Mouse (Mus musculus): ENCODE measurements at regions not wholly inside any gene's neighbourhood (a gene's known extent, or its start where the extent isn't known, plus 50 kb on each side); places are given as distances from the start of the nearest gene placed in this dataset.

GRCm38 (mm10) chr2:166419271-166419670 lies 263.8 kb upstream of the Sulf2 start:
- peaks cover 6% of the 10 kb centered on the region for H3K4me1 ChIP-seq (ENCODE audit: control insufficient read depth, insufficient read depth, low read length)
- no peaks in the 10 kb centered on the region for H3K36me3 ChIP-seq (ENCODE audit: control insufficient read depth, insufficient read depth, low read length)
- H3K27me3 ChIP-seq (ENCODE audit: control insufficient read depth, insufficient read depth, low read length), result no peaks in the 10 kb centered on the region
- H3K27ac ChIP-seq (ENCODE audit: control insufficient read depth, insufficient read depth, low read depth, low read length), result no peak overlapping the region
- TF ChIP-seq CTCF (IDR thresholded peaks at IDR 0.05; ENCODE audit: control insufficient read depth, insufficient read depth, insufficient replicate concordance, low read depth, low read length) (no peak), POLR2A (IDR thresholded peaks at IDR 0.05; ENCODE audit: control insufficient read depth, low read depth, low read length) (no peak)
- no peak overlapping the region for H3K4me3 ChIP-seq (ENCODE audit: control insufficient read depth, low read depth, low read length)

- Histone ChIP-seq H3K4me3 (ENCODE audit: control insufficient read depth, low read depth, low read length) (no peak overlapping the region), H3K36me3 (ENCODE audit: control insufficient read depth, insufficient read depth, low read length) (no peaks in the 10 kb centered on the region), H3K27ac (ENCODE audit: control insufficient read depth, insufficient read depth, low read depth, low read length) (no peak overlapping the region), H3K27me3 (ENCODE audit: control insufficient read depth, insufficient read depth, low read length) (no peaks in the 10 kb centered on the region), H3K4me1 (ENCODE audit: control insufficient read depth, insufficient read depth, low read length) (peaks cover 6% of the 10 kb centered on the region)
- TF ChIP-seq POLR2A (IDR thresholded peaks at IDR 0.05; ENCODE audit: control insufficient read depth, low read depth, low read length), result no peak
- no peak for TF ChIP-seq CTCF (IDR thresholded peaks at IDR 0.05; ENCODE audit: control insufficient read depth, insufficient read depth, insufficient replicate concordance, low read depth, low read length)
These were observed 262.8 kb upstream of the Sulf2 start for GRCm38 (mm10) chr2:166418279-166418678.

- no peak for TF ChIP-seq POLR2A (IDR thresholded peaks at IDR 0.05; ENCODE audit: control insufficient read depth, low read depth, low read length)
- TF ChIP-seq CTCF (IDR thresholded peaks at IDR 0.05; ENCODE audit: control insufficient read depth, insufficient read depth, insufficient replicate concordance, low read depth, low read length), result no peak
- no peaks in the 10 kb centered on the region for H3K36me3 ChIP-seq (ENCODE audit: control insufficient read depth, insufficient read depth, low read length)
- no peak overlapping the region for H3K4me3 ChIP-seq (ENCODE audit: control insufficient read depth, low read depth, low read length)
- no peak overlapping the region for H3K27ac ChIP-seq (ENCODE audit: control insufficient read depth, insufficient read depth, low read depth, low read length)
- H3K27me3 ChIP-seq (ENCODE audit: control insufficient read depth, insufficient read depth, low read length), result no peaks in the 10 kb centered on the region
- H3K4me1 ChIP-seq (ENCODE audit: control insufficient read depth, insufficient read depth, low read length), result peaks cover 6% of the 10 kb centered on the region
These were observed 262.2 kb upstream of the Sulf2 start for GRCm38 (mm10) chr2:166417628-166418027.

- TF ChIP-seq POLR2A (IDR thresholded peaks at IDR 0.05; ENCODE audit: control insufficient read depth, low read depth, low read length) (no peak), CTCF (IDR thresholded peaks at IDR 0.05; ENCODE audit: control insufficient read depth, insufficient read depth, insufficient replicate concordance, low read depth, low read length) (no peak)
These were observed 260.1 kb upstream of the Sulf2 start for GRCm38 (mm10) chr2:166415481-166415965.

GRCm38 (mm10) chr2:166414856-166415255 lies 259.4 kb upstream of the Sulf2 start:
- Histone ChIP-seq H3K4me3 (ENCODE audit: control insufficient read depth, low read depth, low read length) (peak overlapping the region; percentile 36), H3K27ac (ENCODE audit: control insufficient read depth, insufficient read depth, low read depth, low read length) (no peak overlapping the region), H3K36me3 (ENCODE audit: control insufficient read depth, insufficient read depth, low read length) (no peaks in the 10 kb centered on the region), H3K4me1 (ENCODE audit: control insufficient read depth, insufficient read depth, low read length) (peaks cover 6% of the 10 kb centered on the region), H3K27me3 (ENCODE audit: control insufficient read depth, insufficient read depth, low read length) (no peaks in the 10 kb centered on the region)
- no peak for TF ChIP-seq POLR2A (IDR thresholded peaks at IDR 0.05; ENCODE audit: control insufficient read depth, low read depth, low read length)
- TF ChIP-seq CTCF (IDR thresholded peaks at IDR 0.05; ENCODE audit: control insufficient read depth, insufficient read depth, insufficient replicate concordance, low read depth, low read length), result no peak

More at GRCm38 (mm10) chr2:166415481-166415965, 260.1 kb upstream of the Sulf2 start:
- no peak overlapping the region for H3K27ac ChIP-seq (ENCODE audit: control insufficient read depth, insufficient read depth, low read depth, low read length)
- H3K4me1 ChIP-seq (ENCODE audit: control insufficient read depth, insufficient read depth, low read length), result peaks cover 6% of the 10 kb centered on the region
- no peaks in the 10 kb centered on the region for H3K36me3 ChIP-seq (ENCODE audit: control insufficient read depth, insufficient read depth, low read length)
- no peaks in the 10 kb centered on the region for H3K27me3 ChIP-seq (ENCODE audit: control insufficient read depth, insufficient read depth, low read length)
- peak overlapping the region; percentile 36; the same call in 1 of the 2 replicates for H3K4me3 ChIP-seq (ENCODE audit: control insufficient read depth, low read depth, low read length)

GRCm38 (mm10) chr2:166412031-166412858 lies 256.8 kb upstream of the Sulf2 start:
- Histone ChIP-seq H3K4me1 (ENCODE audit: control insufficient read depth, insufficient read depth, low read length) (peaks cover 6% of the 10 kb centered on the region), H3K27me3 (ENCODE audit: control insufficient read depth, insufficient read depth, low read length) (no peaks in the 10 kb centered on the region), H3K4me3 (ENCODE audit: control insufficient read depth, low read depth, low read length) (no peak overlapping the region), H3K27ac (ENCODE audit: control insufficient read depth, insufficient read depth, low read depth, low read length) (no peak overlapping the region), H3K36me3 (ENCODE audit: control insufficient read depth, insufficient read depth, low read length) (no peaks in the 10 kb centered on the region)
- TF ChIP-seq POLR2A (IDR thresholded peaks at IDR 0.05; ENCODE audit: control insufficient read depth, low read depth, low read length) (no peak), CTCF (IDR thresholded peaks at IDR 0.05; ENCODE audit: control insufficient read depth, insufficient read depth, insufficient replicate concordance, low read depth, low read length) (no peak)

GRCm38 (mm10) chr2:166409391-166409790 lies 253.9 kb upstream of the Sulf2 start:
- TF ChIP-seq CTCF (IDR thresholded peaks at IDR 0.05; ENCODE audit: control insufficient read depth, insufficient read depth, insufficient replicate concordance, low read depth, low read length), result no peak
- no peak for TF ChIP-seq POLR2A (IDR thresholded peaks at IDR 0.05; ENCODE audit: control insufficient read depth, low read depth, low read length)
- no peaks in the 10 kb centered on the region for H3K27me3 ChIP-seq (ENCODE audit: control insufficient read depth, insufficient read depth, low read length)
- H3K4me3 ChIP-seq (ENCODE audit: control insufficient read depth, low read depth, low read length), result no peak overlapping the region
- H3K27ac ChIP-seq (ENCODE audit: control insufficient read depth, insufficient read depth, low read depth, low read length), result no peak overlapping the region
- H3K4me1 ChIP-seq (ENCODE audit: control insufficient read depth, insufficient read depth, low read length), result no peaks in the 10 kb centered on the region; the same call in 1 of the 2 replicates
- no peaks in the 10 kb centered on the region for H3K36me3 ChIP-seq (ENCODE audit: control insufficient read depth, insufficient read depth, low read length)
